Mouse (Mus musculus) lung, adult 2 months (tissue): ENCODE data around the gene Slc33a1.

Experiments used
- CTCF ChIP-seq: fragments of 200-500 bp; IDR thresholded peaks from 2 replicates; pipeline ENCODE4 v1.5.1; 2011; ENCODE audit warnings: mild to moderate bottlenecking, low read length, control low read depth; ENCODE audit not compliant: insufficient read depth
- POLR2A ChIP-seq: fragments of 200-500 bp; IDR thresholded peaks from 2 replicates; pipeline ENCODE4 v1.6.1; 2011; ENCODE audit warnings: low read depth, mild to moderate bottlenecking, control low read depth, low read length, borderline replicate concordance; ENCODE audit errors: extremely low read depth

- no peak for TF ChIP-seq CTCF
- TF ChIP-seq POLR2A: no peak
Measured at GRCm38 (mm10) chr3:63904157-63904556, 60.4 kb downstream of the Slc33a1 start.
